Mouse (Mus musculus) stomach, embryonic 15.5 days (tissue): ENCODE data around the gene Eif3l. TPM values are rescaled to one million over a fixed set of nuclear protein-coding genes. Genes with fewer than 3 reads are reported as not detected.

Experiments
- ATAC-seq: fragments of 200-750 bp; cut with Nextera tagmentation; 2 replicates; pipeline ENCODE4 v1.8.0; 2017; ENCODE audit warnings: low read depth, moderate number of reproducible peaks, moderate TSS enrichment; ENCODE audit not compliant: insufficient read depth, low FRiP score
- H3K27ac ChIP-seq: fragments of 300-500 bp; sonication (generic); 2 replicates; pipeline ENCODE4 v1.5.1; 2015; ENCODE audit warnings: mild to moderate bottlenecking, inconsistent platforms
- H3K27me3 ChIP-seq: fragments of 300-500 bp; sonication (generic); replicated peaks from 2 replicates; pipeline ENCODE4 v1.6.1; 2015; ENCODE audit warnings: inconsistent platforms
- H3K36me3 ChIP-seq: fragments of 300-500 bp; sonication (generic); 2 replicates; pipeline ENCODE4 v1.6.1; 2015; ENCODE audit warnings: inconsistent platforms
- H3K4me1 ChIP-seq: fragments of 300-500 bp; sonication (generic); 2 replicates; pipeline ENCODE4 v1.6.1; 2015; ENCODE audit warnings: inconsistent platforms
- H3K4me2 ChIP-seq: fragments of 300-500 bp; sonication (generic); 2 replicates; pipeline ENCODE4 v1.6.1; 2015; ENCODE audit warnings: mild to moderate bottlenecking, inconsistent platforms
- H3K4me3 ChIP-seq: fragments of 300-500 bp; sonication (generic); replicated peaks from 2 replicates; pipeline ENCODE4 v1.5.1; 2015; ENCODE audit warnings: inconsistent platforms
- H3K9ac ChIP-seq: fragments of 300-500 bp; sonication (generic); 2 replicates; pipeline ENCODE4 v1.6.1; 2015; ENCODE audit warnings: inconsistent platforms
- H3K9me3 ChIP-seq: fragments of 300-500 bp; sonication (generic); 2 replicates; pipeline ENCODE4 v1.6.1; 2016; ENCODE audit warnings: inconsistent platforms
- WGBS: fragments of 180-500 bp; shearing (Covaris S2); methylation state at CpG from one replicate; pipeline ENCODE4 v1.1.7; 2015; 5-methylcytosine and 5-hydroxymethylcytosine counted together
- polyA plus RNA-seq: library from polyadenylated mRNA; unstranded; fragments of >200 nt; fragmentation: Nextera tagmentation; extraction: Ambion mirVana; gene quantifications from 2 replicates; pipeline ENCODE4 v1.2.1, GENCODE M21; 2015

Gene Eif3l
- polyA plus RNA-seq, 1 experiment from 2014 or later = 200 TPM

GRCm38 (mm10) chr15:79037913-79038328 lies 37.1 kb upstream of the Eif3l start:
- WGBS = 10% methylated on average over 14 of the region's 14 CpGs
- Histone ChIP-seq H3K27me3 (peaks cover 25% of the 10 kb centered on the region), H3K4me1 (peaks cover 35% of the 10 kb centered on the region), H3K4me3 (no peak overlapping the region; the same call in 1 of the 2 replicates), H3K36me3 (peaks cover 12% of the 10 kb centered on the region), H3K9ac (no peak overlapping the region), H3K4me2 (peak overlapping the region; percentile 37), H3K9me3 (no peaks in the 10 kb centered on the region), H3K27ac (peak overlapping the region; percentile 46; the same call in 1 of the 2 replicates)
- peak; percentile 44; the same call in 1 of the 2 replicates for ATAC-seq

- Histone ChIP-seq H3K9ac (no peak overlapping the region), H3K4me2 (no peak overlapping the region), H3K27me3 (peaks cover 29% of the 10 kb centered on the region), H3K27ac (peak overlapping the region; percentile 46), H3K9me3 (no peaks in the 10 kb centered on the region), H3K4me1 (peaks cover 38% of the 10 kb centered on the region), H3K4me3 (no peak overlapping the region), H3K36me3 (peaks cover 12% of the 10 kb centered on the region)
- 74% methylated on average over 10 of the region's 10 CpGs for WGBS
- ATAC-seq = no peak
These were observed 36.6 kb upstream of the Eif3l start for GRCm38 (mm10) chr15:79038331-79038730.

GRCm38 (mm10) chr15:79038853-79039252 lies 36.1 kb upstream of the Eif3l start:
- peak; percentile 73 for ATAC-seq
- Histone ChIP-seq H3K9ac (no peak overlapping the region), H3K9me3 (no peaks in the 10 kb centered on the region), H3K4me3 (no peak overlapping the region), H3K36me3 (peaks cover 12% of the 10 kb centered on the region), H3K27me3 (peaks cover 34% of the 10 kb centered on the region), H3K4me2 (no peak overlapping the region), H3K4me1 (peaks cover 39% of the 10 kb centered on the region), H3K27ac (no peak overlapping the region)
- WGBS = 16% methylated on average over 7 of the region's 7 CpGs

GRCm38 (mm10) chr15:79040501-79041416 lies 34.2 kb upstream of the Eif3l start:
- Histone ChIP-seq H3K4me1 (peaks cover 46% of the 10 kb centered on the region), H3K9ac (peak overlapping the region; percentile 12; the same call in 1 of the 2 replicates), H3K9me3 (no peaks in the 10 kb centered on the region), H3K36me3 (peaks cover 10% of the 10 kb centered on the region), H3K27ac (0 out of 2 replicates have a peak overlapping the region, but pooled peaks have one; percentile 10), H3K4me2 (peak overlapping the region; percentile 58), H3K27me3 (peaks cover 34% of the 10 kb centered on the region), H3K4me3 (peak overlapping the region; percentile 34)
- no peak for ATAC-seq
- 19% methylated on average over 24 of the region's 24 CpGs for WGBS

GRCm38 (mm10) chr15:79041585-79041984 lies 33.4 kb upstream of the Eif3l start, which contains the start of gene Galr3:
Galr3 (plus strand) TSS chr15:79041885.
- Histone ChIP-seq H3K4me1 (peaks cover 46% of the 10 kb centered on the region), H3K4me2 (peak within 1 kb of the TSS; percentile 99), H3K4me3 (peak within 1 kb of the TSS; percentile 55), H3K9ac (peak within 1 kb of the TSS; percentile 26), H3K27ac (peak within 1 kb of the TSS; percentile 10; the same call in 1 of the 2 replicates), H3K27me3 (peaks cover 34% of the 10 kb centered on the region), H3K36me3 (0 out of 2 replicates have a peak, but pooled peaks cover 4% of the 10 kb centered on the region), H3K9me3 (no peaks in the 10 kb centered on the region)
- no peak for ATAC-seq
- 56% methylated on average over 6 of the region's 6 CpGs for WGBS

GRCm38 (mm10) chr15:79042721-79043491 lies 32.1 kb upstream of the Eif3l start:
- peak overlapping the region; percentile 99 for H3K4me2 ChIP-seq
- H3K27ac ChIP-seq = no peak overlapping the region; the same call in 1 of the 2 replicates
- ATAC-seq = no peak
- H3K4me1 ChIP-seq = peaks cover 41% of the 10 kb centered on the region
- peak overlapping the region; percentile 55 for H3K4me3 ChIP-seq
- under 1% methylated on average over 103 of the region's 105 CpGs for WGBS
- H3K9ac ChIP-seq = peak overlapping the region; percentile 26
- H3K9me3 ChIP-seq = no peaks in the 10 kb centered on the region
- H3K27me3 ChIP-seq = peaks cover 34% of the 10 kb centered on the region
- H3K36me3 ChIP-seq = no peaks in the 10 kb centered on the region

GRCm38 (mm10) chr15:79044837-79045236 lies 30.1 kb upstream of the Eif3l start:
- peak; percentile 72; the same call in 1 of the 2 replicates for ATAC-seq
- Histone ChIP-seq H3K9me3 (no peaks in the 10 kb centered on the region), H3K9ac (no peak overlapping the region), H3K4me1 (peaks cover 32% of the 10 kb centered on the region), H3K4me3 (no peak overlapping the region), H3K36me3 (no peaks in the 10 kb centered on the region), H3K4me2 (no peak overlapping the region), H3K27ac (peak overlapping the region; percentile 61; the same call in 1 of the 2 replicates), H3K27me3 (peaks cover 34% of the 10 kb centered on the region)
- WGBS = 21% methylated on average over 4 of the region's 4 CpGs

- H3K4me2 ChIP-seq = no peak overlapping the region
- whole genome bisulfite sequencing = 72% methylated on average over 4 of the region's 4 CpGs
- peaks cover 14% of the 10 kb centered on the region; the same call in 1 of the 2 replicates for H3K4me1 ChIP-seq
- no peak overlapping the region for H3K4me3 ChIP-seq
- no peaks in the 10 kb centered on the region for H3K36me3 ChIP-seq
- H3K9ac ChIP-seq = no peak overlapping the region
- ATAC-seq = no peak
- peaks cover 6% of the 10 kb centered on the region for H3K27me3 ChIP-seq
- no peaks in the 10 kb centered on the region for H3K9me3 ChIP-seq
- no peak overlapping the region for H3K27ac ChIP-seq
These were observed 26.8 kb upstream of the Eif3l start for GRCm38 (mm10) chr15:79048186-79048585.

- no peak overlapping the region for H3K4me2 ChIP-seq
- no peaks in the 10 kb centered on the region for H3K27me3 ChIP-seq
- peaks cover 5% of the 10 kb centered on the region; the same call in 1 of the 2 replicates for H3K4me1 ChIP-seq
- no peak overlapping the region for H3K4me3 ChIP-seq
- H3K27ac ChIP-seq = peak overlapping the region; percentile 78
- H3K9me3 ChIP-seq = no peaks in the 10 kb centered on the region
- no peak for ATAC-seq
- no peak overlapping the region for H3K9ac ChIP-seq
- WGBS = 50% methylated on average over 9 of the region's 9 CpGs
- H3K36me3 ChIP-seq = peaks cover 20% of the 10 kb centered on the region
These were observed 24.7 kb upstream of the Eif3l start for GRCm38 (mm10) chr15:79050160-79050845.

- Histone ChIP-seq H3K4me2 (no peak overlapping the region), H3K9ac (no peak overlapping the region), H3K27me3 (no peaks in the 10 kb centered on the region), H3K4me3 (no peak overlapping the region), H3K36me3 (peaks cover 27% of the 10 kb centered on the region), H3K9me3 (no peaks in the 10 kb centered on the region), H3K27ac (peak overlapping the region; percentile 78), H3K4me1 (peaks cover 5% of the 10 kb centered on the region; the same call in 1 of the 2 replicates)
- WGBS = 52% methylated on average over 2 of the region's 2 CpGs
- ATAC-seq = no peak; the same call in 1 of the 2 replicates
These were observed 24.0 kb upstream of the Eif3l start for GRCm38 (mm10) chr15:79050964-79051363.
